Mouse (Mus musculus) kidney, embryonic 14.5 days (tissue): ENCODE data around the gene Tmem50a. TPM values are rescaled to one million over a fixed set of nuclear protein-coding genes. Genes with fewer than 3 reads are reported as not detected.

Experiments used
- ATAC-seq: fragments of 200-750 bp; cut with Nextera tagmentation; 2 replicates; pipeline ENCODE4 v1.8.0; 2017; ENCODE audit warnings: moderate number of reproducible peaks, mild to moderate bottlenecking, moderate TSS enrichment, moderate library complexity; ENCODE audit not compliant: low FRiP score, low TSS enrichment
- H3K27ac ChIP-seq: fragments of 300-500 bp; sonication (generic); 2 replicates; pipeline ENCODE4 v1.5.1; 2014; ENCODE audit warnings: low read depth, mild to moderate bottlenecking, low read length, moderate library complexity, mixed read lengths
- H3K27me3 ChIP-seq: fragments of 300-500 bp; sonication (generic); 2 replicates; pipeline ENCODE4 v1.6.1; 2014; ENCODE audit warnings: mild to moderate bottlenecking, low read length; ENCODE audit not compliant: control insufficient read depth, insufficient read depth
- H3K36me3 ChIP-seq: fragments of 300-500 bp; sonication (generic); 2 replicates; pipeline ENCODE4 v1.6.1; 2014; ENCODE audit warnings: low read length, mixed read lengths; ENCODE audit not compliant: control insufficient read depth, insufficient read depth
- H3K4me1 ChIP-seq: fragments of 300-500 bp; sonication (generic); 2 replicates; pipeline ENCODE4 v1.6.1; 2014; ENCODE audit warnings: low read length, mixed read lengths; ENCODE audit not compliant: control insufficient read depth, insufficient read depth
- H3K4me2 ChIP-seq: fragments of 300-500 bp; sonication (generic); replicated peaks from 2 replicates; pipeline ENCODE4 v1.6.1; 2014; ENCODE audit warnings: low read depth, mild to moderate bottlenecking, low read length
- H3K4me3 ChIP-seq: fragments of 300-500 bp; sonication (generic); 2 replicates; pipeline ENCODE4 v1.5.1; 2014; ENCODE audit warnings: mild to moderate bottlenecking, low read length
- H3K9ac ChIP-seq: fragments of 300-500 bp; sonication (generic); 2 replicates; pipeline ENCODE4 v1.6.1; 2014; ENCODE audit warnings: low read depth, mild to moderate bottlenecking, low read length, moderate library complexity
- H3K9me3 ChIP-seq: fragments of 300-500 bp; sonication (generic); 2 replicates; pipeline ENCODE4 v1.6.1; 2016; ENCODE audit warnings: low read length; ENCODE audit not compliant: control insufficient read depth
- WGBS: fragments of 180-500 bp; shearing (Covaris S2); extraction: QIAGEN DNeasy Blood & Tissue Kit; methylation state at CpG from one replicate; pipeline ENCODE4 v1.1.7; 2014; 5-methylcytosine and 5-hydroxymethylcytosine counted together
- polyA plus RNA-seq: library from polyadenylated mRNA; unstranded; fragments of >200 nt; fragmentation: Nextera tagmentation; extraction: Ambion mirVana; gene quantifications from 2 replicates; pipeline ENCODE4 v1.2.1, GENCODE M21; 2014

Gene Tmem50a
- polyA plus RNA-seq, 1 experiment from 2014 or later: 156 TPM

GRCm38 (mm10) chr4:134925206-134925605, 10.4 kb upstream of the Tmem50a start:
- no peaks in the 10 kb centered on the region for H3K9me3 ChIP-seq
- H3K27me3 ChIP-seq: no peaks in the 10 kb centered on the region
- H3K4me3 ChIP-seq: peak overlapping the region; percentile 92
- 67% methylated on average over 8 of the region's 8 CpGs for WGBS
- peaks cover 12% of the 10 kb centered on the region for H3K4me1 ChIP-seq
- peaks cover 42% of the 10 kb centered on the region for H3K36me3 ChIP-seq
- ATAC-seq: no peak
- H3K4me2 ChIP-seq: peak overlapping the region; percentile 87
- no peak overlapping the region for H3K27ac ChIP-seq
- H3K9ac ChIP-seq: peak overlapping the region; percentile 49; the same call in 1 of the 2 replicates

DNA sequence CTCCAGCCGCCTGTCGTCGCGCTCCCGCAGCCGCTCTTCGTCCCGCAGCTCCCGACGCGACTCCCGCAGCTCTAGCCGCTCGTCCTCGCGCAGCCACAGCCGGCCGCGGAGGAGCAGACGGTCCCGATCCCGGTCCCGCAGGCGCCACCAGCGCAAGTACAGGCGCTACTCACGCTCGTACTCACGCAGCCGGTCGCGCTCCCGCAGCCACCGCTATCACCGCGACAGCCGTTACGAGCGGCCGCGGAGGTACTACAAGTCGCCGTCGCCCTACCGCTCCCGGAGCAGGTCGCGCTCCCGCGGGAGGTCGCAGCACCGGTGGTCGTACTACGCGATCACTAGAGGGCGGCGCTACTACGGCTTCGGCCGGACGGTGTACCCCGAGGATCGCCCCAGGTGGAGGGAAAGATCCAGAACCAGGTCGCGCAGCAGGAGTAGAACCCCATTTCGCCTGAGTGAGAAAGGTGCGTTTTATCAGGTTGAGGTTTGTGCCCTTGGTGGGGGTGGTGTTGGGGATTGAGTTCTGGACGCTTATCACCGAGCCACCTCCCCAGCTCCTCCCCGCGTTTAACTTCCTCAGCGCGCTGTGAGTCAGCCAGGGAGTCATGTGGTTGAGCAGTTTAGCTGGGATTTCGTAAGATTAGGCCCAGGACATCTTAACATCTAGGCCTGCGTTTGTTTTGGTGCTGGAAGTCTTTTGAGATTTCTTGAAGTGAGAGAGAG, 9.4 kb upstream of the Tmem50a start:
- Histone ChIP-seq H3K27me3 (no peaks in the 10 kb centered on the region), H3K4me2 (peak overlapping the region; percentile 87), H3K9me3 (no peaks in the 10 kb centered on the region), H3K4me3 (peak overlapping the region; percentile 92), H3K27ac (peak overlapping the region; percentile 90), H3K4me1 (peaks cover 12% of the 10 kb centered on the region), H3K36me3 (peaks cover 42% of the 10 kb centered on the region), H3K9ac (peak overlapping the region; percentile 97)
- under 1% methylated on average over 65 of the region's 75 CpGs for WGBS
- peak; percentile 21 for ATAC-seq

DNA sequence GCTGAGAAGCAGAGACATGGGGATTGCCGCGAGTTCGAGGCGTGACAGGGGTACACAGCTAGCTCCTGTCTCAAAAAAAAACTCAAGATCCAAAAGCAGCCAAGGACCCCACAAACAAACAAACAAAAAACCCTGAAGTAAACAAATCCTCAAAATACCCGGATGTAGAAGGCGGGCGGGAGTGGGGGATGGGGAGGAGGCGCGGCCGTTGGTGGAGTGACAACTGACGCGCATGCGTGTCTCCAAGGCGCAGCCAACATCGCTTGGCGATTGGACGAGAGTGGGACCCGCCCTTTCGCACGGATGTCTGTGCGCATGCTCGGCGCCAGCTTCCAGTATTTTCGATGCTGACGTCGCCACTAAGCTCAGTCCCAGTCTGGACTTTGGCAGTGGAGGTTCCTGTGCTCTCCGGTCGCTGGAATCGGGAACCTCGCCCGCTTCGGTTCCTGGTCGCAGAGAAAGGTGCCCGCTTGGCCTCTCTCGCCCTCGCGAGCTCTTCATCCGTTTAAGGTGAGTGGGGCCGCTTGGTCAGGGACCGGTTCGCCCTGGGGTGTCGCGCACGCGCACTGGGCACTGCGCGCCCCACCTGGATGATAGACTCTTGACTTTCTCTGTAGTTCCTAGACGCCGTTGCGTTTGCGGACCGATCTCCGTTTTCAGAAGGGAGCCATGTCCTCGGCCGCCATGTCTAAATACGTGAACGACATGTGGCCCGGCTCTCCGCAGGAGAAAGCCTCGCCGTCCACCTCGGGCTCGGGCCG, 8.6 kb upstream of the Tmem50a start, which contains the start of gene Rsrp1:
Gene Rsrp1 (plus strand): TSS at position 335 of the 761 bp plus-strand sequence.
- Histone ChIP-seq H3K4me1 (peaks cover 12% of the 10 kb centered on the region), H3K9me3 (no peaks in the 10 kb centered on the region), H3K9ac (peak within 1 kb of the TSS; percentile 97), H3K4me2 (peak within 1 kb of the TSS; percentile 87), H3K27me3 (no peaks in the 10 kb centered on the region), H3K36me3 (peaks cover 39% of the 10 kb centered on the region), H3K27ac (peak within 1 kb of the TSS; percentile 90), H3K4me3 (peak within 1 kb of the TSS; percentile 92)
- peak; percentile 94 for ATAC-seq
- under 1% methylated on average over 64 of the region's 64 CpGs for WGBS

DNA sequence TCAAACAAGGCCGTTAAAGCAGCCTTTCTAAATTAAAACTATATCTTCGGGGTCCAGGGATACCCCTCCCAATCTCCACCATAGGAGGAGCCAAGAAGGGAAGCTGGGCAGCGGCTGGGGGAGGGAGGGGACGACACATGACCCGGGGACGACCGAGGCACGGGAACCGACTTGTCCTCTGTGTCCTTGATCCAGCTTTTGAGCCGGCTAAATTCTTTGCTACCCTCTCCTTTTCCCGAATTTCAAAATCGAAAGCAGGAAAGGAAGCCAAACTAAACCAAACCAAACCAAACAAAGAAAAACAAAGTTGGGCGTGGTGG, 8.1 kb upstream of the Tmem50a start:
- Histone ChIP-seq H3K9me3 (no peaks in the 10 kb centered on the region), H3K4me1 (peaks cover 12% of the 10 kb centered on the region), H3K27me3 (no peaks in the 10 kb centered on the region), H3K27ac (peak overlapping the region; percentile 27; the same call in 1 of the 2 replicates), H3K4me2 (peak overlapping the region; percentile 38), H3K4me3 (peak overlapping the region; percentile 92), H3K9ac (peak overlapping the region; percentile 51), H3K36me3 (peaks cover 34% of the 10 kb centered on the region)
- 0% methylated on average over 13 of the region's 13 CpGs for WGBS
- peak; percentile 53; the same call in 1 of the 2 replicates for ATAC-seq

GRCm38 (mm10) chr4:134922111-134922924, 7.5 kb upstream of the Tmem50a start:
- Histone ChIP-seq H3K27me3 (no peaks in the 10 kb centered on the region), H3K4me1 (peaks cover 12% of the 10 kb centered on the region), H3K9me3 (no peaks in the 10 kb centered on the region), H3K4me3 (peak overlapping the region; percentile 92), H3K9ac (peak overlapping the region; percentile 51), H3K4me2 (peak overlapping the region; percentile 38), H3K27ac (peak overlapping the region; percentile 27; the same call in 1 of the 2 replicates), H3K36me3 (peaks cover 28% of the 10 kb centered on the region)
- 63% methylated on average over 10 of the region's 10 CpGs for WGBS
- ATAC-seq: no peak

DNA sequence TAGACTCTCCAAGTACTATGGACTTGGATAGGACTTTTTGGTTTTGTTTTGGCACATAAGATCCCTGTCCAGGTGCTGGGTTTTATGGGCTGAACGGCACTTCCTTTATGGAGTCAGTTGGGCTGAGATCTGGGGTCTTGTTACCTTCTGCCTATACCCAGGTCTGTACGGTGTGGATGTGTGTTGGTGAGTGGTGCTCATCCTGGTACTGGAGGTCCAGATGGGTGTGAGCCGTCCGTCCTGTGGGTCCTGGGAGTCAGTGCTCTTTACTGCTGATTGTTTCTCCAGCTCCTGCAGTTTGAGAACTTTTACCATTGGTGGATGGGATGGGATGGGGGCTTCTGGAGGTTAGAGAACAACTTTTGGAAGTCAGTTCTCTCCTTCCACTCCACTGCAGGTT, 6.9 kb upstream of the Tmem50a start:
- Histone ChIP-seq H3K9me3 (no peaks in the 10 kb centered on the region), H3K4me3 (no peak overlapping the region), H3K27ac (no peak overlapping the region), H3K27me3 (no peaks in the 10 kb centered on the region), H3K36me3 (peaks cover 22% of the 10 kb centered on the region), H3K4me1 (peaks cover 12% of the 10 kb centered on the region), H3K9ac (no peak overlapping the region), H3K4me2 (no peak overlapping the region)
- 87% methylated on average over 4 of the region's 4 CpGs for WGBS
- ATAC-seq: no peak

GRCm38 (mm10) chr4:134920631-134921030, 5.8 kb upstream of the Tmem50a start:
- H3K27me3 ChIP-seq: no peaks in the 10 kb centered on the region
- no peak overlapping the region for H3K4me3 ChIP-seq
- H3K9me3 ChIP-seq: no peaks in the 10 kb centered on the region
- no peak overlapping the region for H3K4me2 ChIP-seq
- ATAC-seq: no peak
- peaks cover 6% of the 10 kb centered on the region for H3K4me1 ChIP-seq
- H3K9ac ChIP-seq: no peak overlapping the region
- WGBS: 96% methylated on average over 6 of the region's 6 CpGs
- H3K36me3 ChIP-seq: peaks cover 11% of the 10 kb centered on the region
- no peak overlapping the region for H3K27ac ChIP-seq

GRCm38 (mm10) chr4:134919733-134920540, 5.1 kb upstream of the Tmem50a start:
- 40% methylated on average over 12 of the region's 12 CpGs for WGBS
- ATAC-seq: no peak
- no peaks in the 10 kb centered on the region for H3K4me1 ChIP-seq

More at GRCm38 (mm10) chr4:134919733-134920540, 5.1 kb upstream of the Tmem50a start:
- no peak overlapping the region for H3K4me3 ChIP-seq
- 0 out of 2 replicates have a peak overlapping the region, but pooled peaks have one; percentile 3 for H3K9ac ChIP-seq
- H3K9me3 ChIP-seq: no peaks in the 10 kb centered on the region
- no peak overlapping the region for H3K27ac ChIP-seq
- H3K36me3 ChIP-seq: peaks cover 5% of the 10 kb centered on the region; the same call in 1 of the 2 replicates
- H3K27me3 ChIP-seq: no peaks in the 10 kb centered on the region
- H3K4me2 ChIP-seq: no peak overlapping the region
